Mouse (Mus musculus) embryonic facial prominence, embryonic 11.5 days (tissue): ENCODE results near the gene Pdxdc1. TPM values are rescaled to one million over a fixed set of nuclear protein-coding genes. Genes with fewer than 3 reads are reported as not detected.
A peak's percentile ranks its signal among the peaks of the same experiment; 100 is the strongest.
"Not testable (repeated sequence)": the region's sequence is repeated elsewhere in the genome, so short reads cannot be mapped to it uniquely, and the experiment has no call there.

Experiments
- ATAC-seq: fragments of 200-750 bp; cut with Nextera tagmentation; replicated peaks from 2 replicates; pipeline ENCODE4 v1.8.0; 2017; ENCODE audit warnings: low read depth; ENCODE audit not compliant: insufficient number of reproducible peaks, low FRiP score, low TSS enrichment
- DNase-seq: peaks from one replicate; pipeline ENCODE4 v3.0.0-alpha.2; 2015; ENCODE audit warnings: low spot score
- H3K27ac ChIP-seq: fragments of 300-500 bp; sonication (generic); replicated peaks from 2 replicates; pipeline ENCODE4 v1.5.1; 2014; ENCODE audit warnings: mild to moderate bottlenecking, low read depth, low read length, control low read depth
- H3K27me3 ChIP-seq: fragments of 300-500 bp; sonication (generic); 2 replicates; pipeline ENCODE4 v1.6.1; 2014; ENCODE audit warnings: mild to moderate bottlenecking, low read length, moderate library complexity, mixed read lengths; ENCODE audit not compliant: control insufficient read depth, insufficient read depth
- H3K36me3 ChIP-seq: fragments of 300-500 bp; sonication (generic); replicated peaks from 2 replicates; pipeline ENCODE4 v1.6.1; 2014; ENCODE audit warnings: low read depth, mild to moderate bottlenecking, low read length, moderate library complexity, mixed read lengths; ENCODE audit not compliant: control insufficient read depth, insufficient read depth
- H3K4me1 ChIP-seq: fragments of 300-500 bp; sonication (generic); 2 replicates; pipeline ENCODE4 v1.6.1; 2014; ENCODE audit warnings: low read length, mixed read lengths; ENCODE audit not compliant: control insufficient read depth, insufficient read depth
- H3K4me2 ChIP-seq: fragments of 300-500 bp; sonication (generic); 2 replicates; pipeline ENCODE4 v1.6.1; 2014; ENCODE audit warnings: low read depth, mild to moderate bottlenecking, control low read depth, low read length, moderate library complexity
- H3K4me3 ChIP-seq: fragments of 300-500 bp; sonication (generic); 2 replicates; pipeline ENCODE4 v1.5.1; 2014; ENCODE audit warnings: low read depth, low read length, control low read depth
- H3K9ac ChIP-seq: fragments of 300-500 bp; sonication (generic); replicated peaks from 2 replicates; pipeline ENCODE4 v1.6.1; 2014; ENCODE audit warnings: mild to moderate bottlenecking, control low read depth, low read length
- H3K9me3 ChIP-seq: fragments of 300-500 bp; sonication (generic); replicated peaks from 2 replicates; pipeline ENCODE4 v1.6.1; 2016; ENCODE audit warnings: mild to moderate bottlenecking, low read length, inconsistent platforms, mixed read lengths; ENCODE audit not compliant: control insufficient read depth
- WGBS: fragments of 180-500 bp; shearing (Covaris S2); extraction: QIAGEN DNeasy Blood & Tissue Kit; methylation state at CpG from one replicate; pipeline ENCODE4 v1.1.7; 2014; 5-methylcytosine and 5-hydroxymethylcytosine counted together
- polyA plus RNA-seq: library from polyadenylated mRNA; unstranded; fragments of >200 nt; fragmentation: Nextera tagmentation; extraction: Ambion mirVana; gene quantifications from 2 replicates; pipeline ENCODE4 v1.2.1, GENCODE M21; 2014

The Pdxdc1 gene
- polyA plus RNA-seq, 1 experiment from 2014 or later: 91.2 TPM

DNA sequence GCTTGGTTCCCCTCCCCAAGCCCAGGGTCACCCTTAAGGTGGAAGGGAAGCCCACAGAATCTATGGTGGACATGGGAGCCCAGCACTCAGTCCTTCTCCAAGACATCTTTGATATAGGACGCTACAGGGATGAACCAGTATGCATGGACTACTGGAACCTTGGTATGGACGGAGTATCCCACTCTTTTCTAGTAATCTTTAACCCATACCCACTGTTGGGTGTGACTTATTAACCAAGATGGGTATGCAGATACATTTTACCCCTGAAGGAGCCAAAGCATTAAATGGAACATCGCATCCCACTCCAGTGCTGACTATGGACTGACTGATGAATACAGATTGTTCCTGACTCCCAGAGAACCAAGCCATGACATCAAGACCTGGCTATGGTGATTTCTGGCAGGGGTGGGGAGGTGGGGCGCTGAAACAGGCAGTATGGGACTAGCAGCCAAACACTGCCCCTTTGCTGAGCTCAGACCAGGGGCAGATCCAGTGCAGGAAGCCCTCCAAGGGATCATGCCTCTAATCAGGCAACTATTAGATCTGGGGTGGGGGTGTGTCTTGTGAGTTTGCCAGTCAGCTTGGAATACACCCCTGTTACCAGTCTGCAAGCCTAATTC, 24.6 kb upstream of the Pdxdc1 start:
- Histone ChIP-seq H3K4me1 (no peaks in the 10 kb centered on the region), H3K27me3 (no peaks in the 10 kb centered on the region), H3K36me3 (no peaks in the 10 kb centered on the region), H3K27ac (no peak overlapping the region), H3K9me3 (no peaks in the 10 kb centered on the region), H3K4me3 (no peak overlapping the region), H3K4me2 (no peak overlapping the region), H3K9ac (no peak overlapping the region)
- 90% methylated on average over 4 of the region's 4 CpGs for WGBS
- no peak for ATAC-seq
- DNase-seq: no peak

GRCm38 (mm10) chr16:13922966-13923365, 20.0 kb upstream of the Pdxdc1 start:
- not testable (repeated sequence) for DNase-seq, H3K9ac ChIP-seq, H3K9me3 ChIP-seq, H3K27me3 ChIP-seq, H3K4me2 ChIP-seq, H3K36me3 ChIP-seq, H3K27ac ChIP-seq, ATAC-seq, H3K4me3 ChIP-seq, H3K4me1 ChIP-seq
- WGBS: 89% methylated on average over 5 of the region's 5 CpGs

- not testable (repeated sequence) for ATAC-seq, H3K4me1 ChIP-seq
- WGBS: 88% methylated on average over 3 of the region's 3 CpGs
Measured at GRCm38 (mm10) chr16:13922499-13922898, 19.6 kb upstream of the Pdxdc1 start.

DNA sequence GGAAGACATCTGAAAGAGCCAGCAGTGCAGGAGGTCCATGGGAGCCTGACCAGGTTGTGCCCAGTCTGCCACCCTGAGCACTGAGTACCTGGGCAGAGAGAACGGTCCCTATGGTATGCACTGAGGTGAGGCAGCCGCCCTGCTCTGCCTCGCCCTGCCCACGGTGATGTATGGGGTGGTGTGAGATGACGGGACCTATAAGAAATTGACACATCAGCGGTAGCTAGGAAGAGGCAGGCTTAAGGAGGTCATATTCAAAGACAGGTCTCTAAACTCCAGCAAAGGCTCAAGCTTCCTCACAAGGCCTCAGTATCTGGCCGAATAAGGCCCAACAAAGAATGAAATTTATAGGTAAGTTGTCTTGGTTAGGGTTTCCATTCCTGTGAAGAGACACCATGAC, 18.9 kb upstream of the Pdxdc1 start:
- no peak overlapping the region for H3K9ac ChIP-seq
- no peaks in the 10 kb centered on the region for H3K27me3 ChIP-seq
- DNase-seq (no peak), ATAC-seq (no peak)
- 98% methylated on average over 7 of the region's 7 CpGs for WGBS
- H3K9me3 ChIP-seq: no peaks in the 10 kb centered on the region
- H3K4me1 ChIP-seq: no peaks in the 10 kb centered on the region
- no peak overlapping the region for H3K4me3 ChIP-seq
- H3K4me2 ChIP-seq: no peak overlapping the region
- H3K36me3 ChIP-seq: no peaks in the 10 kb centered on the region
- H3K27ac ChIP-seq: no peak overlapping the region

More at GRCm38 (mm10) chr16:13922499-13922898, 19.6 kb upstream of the Pdxdc1 start:
- not testable (repeated sequence) for H3K4me3 ChIP-seq, H3K9me3 ChIP-seq, H3K9ac ChIP-seq, H3K27ac ChIP-seq, DNase-seq, H3K27me3 ChIP-seq, H3K4me2 ChIP-seq, H3K36me3 ChIP-seq

DNA sequence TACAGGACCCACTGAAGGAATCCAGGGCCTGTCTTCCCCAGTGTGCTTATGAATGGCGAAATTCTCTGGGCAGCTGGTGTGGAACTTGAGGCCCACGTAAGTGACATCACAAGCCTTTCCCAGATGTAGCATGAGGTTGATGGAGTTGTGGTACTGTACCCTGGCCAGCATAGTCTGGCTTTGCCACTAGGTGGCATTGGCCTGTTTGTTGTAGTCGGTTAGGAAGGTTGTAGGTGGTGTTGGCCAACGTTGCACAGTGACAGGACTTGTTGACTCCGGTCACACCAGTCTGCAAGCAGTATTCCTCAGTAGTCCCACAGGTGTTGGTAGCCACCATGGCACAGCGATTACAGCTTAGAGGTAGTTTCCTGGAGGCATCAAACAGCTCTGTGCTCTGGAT, 18.1 kb upstream of the Pdxdc1 start:
- no peak overlapping the region for H3K9ac ChIP-seq
- no peak for DNase-seq
- no peaks in the 10 kb centered on the region for H3K27me3 ChIP-seq
- no peak overlapping the region for H3K4me2 ChIP-seq
- no peaks in the 10 kb centered on the region for H3K36me3 ChIP-seq
- ATAC-seq: no peak
- 86% methylated on average over 6 of the region's 6 CpGs for WGBS
- no peaks in the 10 kb centered on the region for H3K9me3 ChIP-seq
- H3K4me1 ChIP-seq: no peaks in the 10 kb centered on the region
- H3K27ac ChIP-seq: no peak overlapping the region
- no peak overlapping the region for H3K4me3 ChIP-seq

- Histone ChIP-seq H3K4me3 (no peak overlapping the region), H3K9ac (no peak overlapping the region), H3K9me3 (no peaks in the 10 kb centered on the region), H3K36me3 (no peaks in the 10 kb centered on the region), H3K27ac (no peak overlapping the region), H3K4me2 (no peak overlapping the region), H3K27me3 (no peaks in the 10 kb centered on the region), H3K4me1 (no peaks in the 10 kb centered on the region)
- 93% methylated on average over 5 of the region's 5 CpGs for WGBS
- no peak for DNase-seq
- no peak for ATAC-seq
Measured at GRCm38 (mm10) chr16:13920093-13920492, 17.2 kb upstream of the Pdxdc1 start.

DNA sequence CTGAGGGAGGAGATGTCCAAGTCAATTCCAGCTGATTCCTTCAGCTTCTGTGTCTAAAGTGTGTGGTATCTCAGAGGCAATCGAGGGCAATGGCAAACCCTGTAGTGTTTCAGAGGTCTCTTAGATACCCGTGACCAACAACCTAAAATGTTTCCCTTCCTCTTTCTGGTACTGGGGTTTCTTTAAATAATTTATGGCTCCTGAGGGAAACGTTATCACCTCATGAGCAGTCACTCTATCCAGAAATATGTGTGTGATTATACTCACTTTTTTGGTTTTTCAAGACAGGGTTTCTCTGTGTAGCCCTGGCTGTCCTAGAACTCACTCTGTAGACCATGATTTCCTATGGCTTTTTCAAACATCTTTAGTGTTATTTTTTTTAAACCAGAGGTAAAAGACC, 4.4 kb upstream of the Pdxdc1 start:
- Histone ChIP-seq H3K4me1 (no peaks in the 10 kb centered on the region), H3K27ac (no peak overlapping the region), H3K9ac (no peak overlapping the region), H3K27me3 (no peaks in the 10 kb centered on the region), H3K9me3 (no peaks in the 10 kb centered on the region), H3K36me3 (no peaks in the 10 kb centered on the region), H3K4me3 (no peak overlapping the region), H3K4me2 (no peak overlapping the region)
- DNase-seq (no peak), ATAC-seq (no peak)
- WGBS: 79% methylated on average over 3 of the region's 3 CpGs

GRCm38 (mm10) chr16:13903488-13903887, 557 bp upstream of the Pdxdc1 start:
- Histone ChIP-seq H3K9ac (peak overlapping the region; percentile 87), H3K4me2 (peak overlapping the region; percentile 27), H3K4me1 (no peaks in the 10 kb centered on the region), H3K27ac (peak overlapping the region; percentile 25; the same call in 1 of the 2 replicates), H3K4me3 (peak overlapping the region; percentile 86), H3K27me3 (no peaks in the 10 kb centered on the region), H3K36me3 (no peaks in the 10 kb centered on the region), H3K9me3 (no peaks in the 10 kb centered on the region)
- WGBS: 3% methylated on average over 8 of the region's 8 CpGs
- ATAC-seq (peak; percentile 81), DNase-seq (peak; percentile 85)
